Mouse (Mus musculus) T-cell, adult 66 days (primary cell): ENCODE results near the gene Cela3a. TPM values are rescaled to one million over a fixed set of nuclear protein-coding genes. Genes with fewer than 3 reads are reported as not detected.

Experiments used
- total RNA-seq, 2 experiments: library from RNA; stranded (reverse); gene quantifications; 3 replicates in 1 of 2; 4 replicates in 1 of 2; pipeline ENCODE4 v1.2.4; 2023

The Cela3a gene
- total RNA-seq = not detected

DNA sequence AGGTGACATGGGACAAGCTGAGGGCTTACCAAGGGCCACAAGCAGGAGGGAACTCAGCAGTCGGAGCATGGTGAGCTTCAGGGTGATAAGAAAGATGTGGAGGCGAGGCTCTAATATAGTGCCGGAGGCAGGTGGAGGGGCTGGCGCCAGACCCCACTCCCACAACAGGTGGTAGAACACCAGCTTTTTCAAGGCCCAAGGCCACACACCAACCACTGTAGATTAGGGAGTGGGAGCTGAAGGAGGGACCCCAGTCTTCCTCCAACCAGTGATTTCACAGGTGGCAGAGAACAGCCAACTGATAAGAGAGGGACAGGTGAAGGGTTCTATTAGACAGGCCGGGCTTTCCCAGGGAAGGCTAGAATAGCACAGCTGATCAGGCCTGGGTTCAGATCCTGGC lies at the start of gene Cela3a:
TSS of gene Cela3a (minus strand) at position 101 of the 400 bp plus-strand sequence.

GRCm38 (mm10) chr4:137453234-137453767 lies 43.7 kb upstream of the Cela3a start, which contains the start of gene 1700013G24Rik:
TSS of gene 1700013G24Rik (plus strand) at chr4:137453284.

GRCm38 (mm10) chr4:137430502-137430901 lies 20.9 kb upstream of the Cela3a start, which contains the start of gene Cela3b:
TSS of gene Cela3b (minus strand) at chr4:137430540.

DNA sequence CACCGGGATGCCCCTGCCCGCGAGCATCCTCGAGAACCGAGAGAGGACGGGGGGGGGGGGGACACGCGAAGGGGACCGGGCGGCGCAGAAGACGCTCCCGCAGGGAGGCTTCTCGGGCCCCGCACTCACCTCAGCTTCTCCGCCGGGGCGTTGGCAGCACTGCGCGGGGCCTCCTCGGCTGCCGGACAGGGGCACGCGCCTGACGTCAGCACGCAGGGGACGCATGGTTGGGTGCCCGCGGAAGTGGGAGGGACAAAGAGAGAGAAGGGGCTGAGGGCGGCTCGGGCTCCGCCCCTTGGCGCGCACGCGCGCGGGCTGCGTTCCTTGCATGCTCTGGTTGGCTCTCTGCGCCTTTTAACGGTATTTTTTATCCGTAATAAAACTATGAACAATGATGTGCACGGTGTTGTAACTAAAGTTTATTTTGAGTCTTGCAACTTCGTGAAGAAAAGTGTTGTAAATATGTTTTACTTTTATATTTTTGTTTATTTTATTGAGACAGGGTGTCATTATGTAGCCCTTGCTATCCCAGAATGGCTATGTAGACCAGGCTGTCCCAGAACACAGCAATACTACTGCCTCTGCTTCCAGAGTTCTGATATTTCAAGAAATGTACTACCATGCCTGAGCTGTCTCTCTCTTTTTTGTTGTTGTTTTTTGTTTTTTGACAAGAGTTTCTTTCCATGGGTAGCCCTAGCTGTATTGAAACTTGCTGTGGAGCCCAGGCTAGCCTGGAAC lies 51.9 kb downstream of the Cela3a start, which contains the start of gene Cdc42:
TSS of gene Cdc42 (minus strand) at position 204 of the 738 bp plus-strand sequence.

Other genes with a start within 250 kb of the Cela3a start
- gene Wnt4, start 132.3 kb downstream of the Cela3a start, total RNA-seq = under 1 TPM in 1 of 2 experiments, not detected in 1; 0.12 TPM
- gene Cdc42, start 52.1 kb downstream of the Cela3a start, total RNA-seq = 100 to 1,000 TPM; 392 to 410 TPM
- not detected for gene Cela3b, start 20.7 kb upstream of the Cela3a start, total RNA-seq
- not detected for gene 1700013G24Rik, start 43.5 kb upstream of the Cela3a start, total RNA-seq
- under 1 TPM; 0.03 to 0.09 TPM for gene Hspg2, start 59.0 kb upstream of the Cela3a start, total RNA-seq
- gene Ldlrad2, start 164.8 kb upstream of the Cela3a start, total RNA-seq = not detected
- gene Usp48, start 184.0 kb upstream of the Cela3a start, total RNA-seq = 100 to 1,000 TPM; 249 to 266 TPM